Mouse (Mus musculus): ENCODE results near the gene Mical2. TPM values are rescaled to one million over a fixed set of nuclear protein-coding genes. Genes with fewer than 3 reads are reported as not detected.

Mical2 gene
- polyA plus RNA-seq, 1 experiment from 2014 or later: 1.9 TPM

DNA sequence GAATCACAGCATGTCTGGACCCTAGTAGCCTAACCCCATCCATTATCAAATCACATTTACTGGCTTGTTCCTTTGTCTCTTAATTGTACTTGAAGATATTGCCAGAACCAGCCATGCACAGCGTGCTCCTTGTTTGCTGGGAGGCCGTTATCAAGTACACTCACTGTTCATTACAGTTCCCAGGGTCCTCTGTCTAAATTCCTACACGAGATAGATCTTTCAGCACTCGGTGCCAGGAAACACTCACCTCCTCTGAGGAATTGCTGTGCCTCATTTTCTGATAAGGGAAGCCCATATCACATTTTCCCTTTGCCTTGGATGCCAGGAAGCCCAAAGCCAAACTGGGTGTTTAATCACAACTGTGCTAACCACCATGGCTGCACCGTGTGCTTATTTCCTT is 91.8 kb downstream of the Mical2 start:
- Histone ChIP-seq H3K4me1 (replicated peaks) (peaks cover 24% of the 10 kb centered on the region), H3K27me3 (no peaks in the 10 kb centered on the region), H3K9ac (no peak overlapping the region), H3K4me2 (no peak overlapping the region), H3K9me3 (no peaks in the 10 kb centered on the region), H3K4me3 (no peak overlapping the region), H3K36me3 (no peaks in the 10 kb centered on the region), H3K27ac (no peak overlapping the region)
- 60% methylated on average over 5 of the region's 5 CpGs for WGBS
- no peak for ATAC-seq (ENCODE audit: low FRiP score)

DNA sequence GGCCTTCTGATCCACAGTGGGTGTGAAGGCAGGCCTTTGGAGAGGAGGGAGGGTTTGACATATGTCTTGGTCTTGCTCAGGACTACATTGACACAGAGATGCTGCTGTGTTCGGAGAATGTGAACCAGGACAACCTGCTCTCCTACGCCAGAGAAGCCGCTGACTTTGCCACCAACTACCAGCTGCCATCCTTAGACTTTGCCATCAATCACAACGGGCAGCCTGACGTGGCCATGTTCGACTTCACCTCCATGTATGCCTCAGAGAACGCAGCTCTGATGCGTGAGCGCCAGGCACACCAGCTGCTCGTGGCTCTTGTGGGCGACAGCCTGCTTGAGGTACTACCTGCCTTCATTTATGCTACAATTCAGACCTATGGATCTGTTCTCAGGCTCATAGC is 92.7 kb downstream of the Mical2 start:
- Histone ChIP-seq H3K9me3 (no peaks in the 10 kb centered on the region), H3K4me2 (no peak overlapping the region), H3K4me3 (no peak overlapping the region), H3K36me3 (no peaks in the 10 kb centered on the region), H3K27me3 (no peaks in the 10 kb centered on the region), H3K9ac (no peak overlapping the region), H3K27ac (no peak overlapping the region), H3K4me1 (replicated peaks) (peaks cover 21% of the 10 kb centered on the region)
- no peak for ATAC-seq (ENCODE audit: low FRiP score)
- WGBS: 89% methylated on average over 11 of the region's 11 CpGs

DNA sequence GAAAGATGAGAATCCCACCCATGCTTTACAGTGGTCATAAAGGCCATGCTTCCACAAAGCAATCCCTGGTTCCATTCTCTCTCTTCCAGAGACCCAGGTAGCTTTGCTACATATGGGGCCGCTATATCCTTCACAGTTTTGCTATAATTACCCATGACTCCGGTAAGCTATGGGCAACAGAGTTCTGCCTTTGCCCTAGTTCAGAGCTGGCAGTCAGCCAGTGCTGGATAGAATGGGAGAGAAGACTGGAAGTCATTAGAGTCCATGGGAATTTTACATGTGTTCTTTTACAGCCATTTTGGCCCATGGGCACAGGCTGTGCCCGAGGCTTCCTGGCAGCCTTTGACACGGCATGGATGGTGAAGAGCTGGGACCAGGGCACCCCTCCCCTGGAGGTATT is 93.8 kb downstream of the Mical2 start:
- ATAC-seq (ENCODE audit: low FRiP score): no peak
- no peak overlapping the region for H3K9ac ChIP-seq
- no peak overlapping the region for H3K4me2 ChIP-seq
- no peak overlapping the region for H3K27ac ChIP-seq
- no peak overlapping the region for H3K4me3 ChIP-seq
- 71% methylated on average over 4 of the region's 4 CpGs for WGBS
- H3K27me3 ChIP-seq: no peaks in the 10 kb centered on the region
- 0 out of 2 replicates have a peak, but pooled peaks cover 2% of the 10 kb centered on the region for H3K9me3 ChIP-seq
- peaks cover 10% of the 10 kb centered on the region; the same call in 1 of the 2 replicates for H3K4me1 ChIP-seq (replicated peaks)
- no peaks in the 10 kb centered on the region for H3K36me3 ChIP-seq

GRCm38 (mm10) chr7:112320052-112320730 is 94.5 kb downstream of the Mical2 start:
- Histone ChIP-seq H3K4me3 (no peak overlapping the region), H3K4me2 (no peak overlapping the region), H3K9ac (no peak overlapping the region), H3K27me3 (no peaks in the 10 kb centered on the region), H3K4me1 (replicated peaks) (peaks cover 10% of the 10 kb centered on the region; the same call in 1 of the 2 replicates), H3K27ac (no peak overlapping the region), H3K36me3 (no peaks in the 10 kb centered on the region), H3K9me3 (0 out of 2 replicates have a peak, but pooled peaks cover 4% of the 10 kb centered on the region)
- ATAC-seq (ENCODE audit: low FRiP score): no peak
- WGBS: 100% methylated on average over 3 of the region's 3 CpGs

DNA sequence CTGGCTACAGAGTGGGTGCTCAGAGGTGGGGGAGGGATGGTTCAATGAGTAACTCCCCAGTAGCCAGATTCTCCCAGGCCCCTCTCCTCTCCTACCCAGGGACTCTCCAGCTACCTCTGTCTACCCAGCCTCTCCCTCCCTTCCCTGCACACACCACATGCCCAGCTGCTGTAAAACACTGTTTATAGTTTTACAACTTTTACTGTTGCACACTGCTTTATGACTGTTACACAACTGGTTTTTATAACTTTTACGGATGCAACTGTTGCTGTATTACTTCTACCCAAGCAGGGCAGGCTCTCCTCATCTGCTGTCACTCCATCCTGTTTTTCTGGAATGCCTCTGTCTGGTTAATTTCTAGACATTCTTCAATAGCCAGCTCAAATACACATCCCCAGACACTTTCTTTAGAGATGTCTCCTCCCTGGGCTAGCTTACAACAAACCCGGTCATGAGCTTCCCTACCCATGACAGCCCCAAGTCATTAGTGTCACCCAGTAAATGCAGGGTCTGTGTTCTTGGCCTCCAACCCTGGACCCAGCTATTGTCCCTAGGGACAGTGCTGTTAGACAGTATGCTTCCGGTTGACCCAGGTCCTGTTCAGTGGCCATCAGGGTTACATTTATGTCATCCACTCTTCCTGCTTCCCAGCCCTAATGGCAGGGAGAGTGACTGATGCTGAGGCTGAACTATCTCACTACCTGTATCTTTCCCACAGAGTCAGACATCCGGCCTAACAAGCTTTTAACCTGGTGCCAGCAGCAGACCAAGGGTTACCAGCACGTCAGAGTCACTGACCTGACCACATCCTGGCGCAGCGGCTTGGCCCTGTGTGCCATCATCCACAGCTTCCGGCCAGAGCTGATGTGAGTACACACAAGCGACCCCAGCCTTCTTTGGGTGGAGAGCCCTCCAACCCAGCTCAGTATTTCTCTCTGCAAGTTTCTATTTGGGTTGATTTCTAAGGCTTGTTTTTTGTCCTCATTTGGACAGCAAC is 96.4 kb downstream of the Mical2 start:
- Histone ChIP-seq H3K9me3 (0 out of 2 replicates have a peak, but pooled peaks cover 4% of the 10 kb centered on the region), H3K36me3 (no peaks in the 10 kb centered on the region), H3K4me1 (replicated peaks) (peaks cover 5% of the 10 kb centered on the region; the same call in 1 of the 2 replicates), H3K9ac (no peak overlapping the region), H3K27me3 (no peaks in the 10 kb centered on the region), H3K4me2 (no peak overlapping the region), H3K4me3 (no peak overlapping the region), H3K27ac (no peak overlapping the region)
- 89% methylated on average over 9 of the region's 9 CpGs for WGBS
- ATAC-seq (ENCODE audit: low FRiP score): no peak

- Histone ChIP-seq H3K27ac (no peak overlapping the region), H3K27me3 (no peaks in the 10 kb centered on the region), H3K4me2 (no peak overlapping the region), H3K9ac (no peak overlapping the region), H3K9me3 (0 out of 2 replicates have a peak, but pooled peaks cover 4% of the 10 kb centered on the region), H3K4me1 (replicated peaks) (no peaks in the 10 kb centered on the region), H3K36me3 (no peaks in the 10 kb centered on the region), H3K4me3 (no peak overlapping the region)
- WGBS: 91% methylated on average over 5 of the region's 5 CpGs
- no peak for ATAC-seq (ENCODE audit: low FRiP score)
Measured at GRCm38 (mm10) chr7:112324577-112324976, 98.9 kb downstream of the Mical2 start.

DNA sequence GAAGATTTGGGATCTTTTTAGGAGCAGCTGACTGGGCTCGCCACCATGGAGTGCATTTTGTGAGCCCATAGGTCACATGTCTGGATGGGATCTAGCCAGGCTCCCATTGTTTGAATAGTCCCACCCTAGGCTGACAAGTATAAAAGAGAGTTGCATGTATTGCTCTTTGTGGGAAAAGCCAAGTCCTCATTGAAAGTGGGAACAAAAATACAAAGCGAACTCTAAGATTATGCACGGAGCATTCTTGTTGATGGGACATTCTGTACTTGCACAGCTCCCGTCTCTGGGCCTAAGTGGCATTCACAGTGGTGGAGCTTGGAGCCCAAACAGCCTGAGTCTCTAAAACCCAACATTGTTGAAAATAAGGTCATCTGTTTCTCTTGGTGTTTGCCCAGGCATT is 101.2 kb downstream of the Mical2 start:
- Histone ChIP-seq H3K9ac (no peak overlapping the region), H3K4me2 (no peak overlapping the region), H3K4me3 (no peak overlapping the region), H3K9me3 (0 out of 2 replicates have a peak, but pooled peaks cover 4% of the 10 kb centered on the region), H3K27me3 (no peaks in the 10 kb centered on the region), H3K27ac (no peak overlapping the region), H3K36me3 (no peaks in the 10 kb centered on the region), H3K4me1 (replicated peaks) (no peaks in the 10 kb centered on the region)
- 68% methylated on average over 4 of the region's 4 CpGs for WGBS
- ATAC-seq (ENCODE audit: low FRiP score): no peak

DNA sequence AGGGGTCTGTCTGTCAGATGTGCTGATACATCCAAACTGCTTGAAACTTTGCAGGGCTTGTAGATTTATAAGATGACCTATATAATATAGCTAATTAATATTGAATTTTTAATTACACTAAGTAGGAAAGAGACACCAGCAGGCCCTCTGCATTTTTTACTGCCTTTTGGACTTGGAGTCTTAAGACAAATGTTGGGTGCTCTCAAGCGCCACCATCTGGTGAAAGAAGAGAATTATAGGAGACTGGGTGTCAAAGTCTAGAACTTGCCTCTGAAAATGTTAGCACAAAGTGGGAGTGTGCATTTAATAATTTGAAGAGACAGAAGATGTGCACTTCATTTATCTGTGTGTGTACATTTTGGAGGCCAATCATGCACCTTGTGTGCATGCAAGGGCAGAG is 103.3 kb downstream of the Mical2 start:
- Histone ChIP-seq H3K27ac (no peak overlapping the region), H3K9me3 (0 out of 2 replicates have a peak, but pooled peaks cover 4% of the 10 kb centered on the region), H3K4me1 (replicated peaks) (no peaks in the 10 kb centered on the region), H3K9ac (no peak overlapping the region), H3K4me2 (no peak overlapping the region), H3K4me3 (no peak overlapping the region), H3K27me3 (no peaks in the 10 kb centered on the region; the same call in 1 of the 2 replicates), H3K36me3 (no peaks in the 10 kb centered on the region)
- WGBS: 17% methylated on average over 1 of the region's 1 CpGs
- no peak for ATAC-seq (ENCODE audit: low FRiP score)

DNA sequence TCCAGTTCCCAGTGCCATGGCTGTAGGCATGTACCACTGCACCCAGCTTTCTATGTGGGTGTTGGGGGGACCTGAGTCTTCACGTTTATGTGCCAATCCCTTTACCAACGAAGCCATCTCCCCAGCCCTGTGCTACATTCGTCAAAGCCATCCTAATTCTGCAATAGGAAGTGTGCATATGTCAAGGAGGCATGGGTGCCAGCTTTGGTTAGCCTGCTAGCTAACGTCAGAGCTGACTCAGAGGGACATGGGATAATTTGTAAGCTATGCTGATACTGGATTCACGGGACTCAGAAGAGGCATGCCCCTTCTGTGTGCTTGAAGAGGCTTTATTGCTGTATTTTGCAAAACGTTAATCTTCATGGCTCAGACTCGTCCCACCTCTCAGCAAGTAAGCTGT is 103.8 kb downstream of the Mical2 start:
- Histone ChIP-seq H3K36me3 (no peaks in the 10 kb centered on the region), H3K9me3 (0 out of 2 replicates have a peak, but pooled peaks cover 1% of the 10 kb centered on the region), H3K27ac (no peak overlapping the region), H3K4me1 (replicated peaks) (no peaks in the 10 kb centered on the region), H3K9ac (no peak overlapping the region), H3K4me3 (no peak overlapping the region), H3K4me2 (no peak overlapping the region), H3K27me3 (no peaks in the 10 kb centered on the region; the same call in 1 of the 2 replicates)
- ATAC-seq (ENCODE audit: low FRiP score): no peak
- WGBS: 82% methylated on average over 7 of the region's 7 CpGs

GRCm38 (mm10) chr7:112330935-112331334 is 105.3 kb downstream of the Mical2 start:
- no peak overlapping the region for H3K4me2 ChIP-seq
- no peak overlapping the region for H3K9ac ChIP-seq
- no peak for ATAC-seq (ENCODE audit: low FRiP score)
- no peaks in the 10 kb centered on the region for H3K9me3 ChIP-seq
- no peak overlapping the region for H3K4me3 ChIP-seq
- WGBS: 94% methylated on average over 8 of the region's 8 CpGs
- no peaks in the 10 kb centered on the region; the same call in 1 of the 2 replicates for H3K27me3 ChIP-seq
- no peaks in the 10 kb centered on the region for H3K36me3 ChIP-seq
- no peaks in the 10 kb centered on the region for H3K4me1 ChIP-seq (replicated peaks)
- no peak overlapping the region for H3K27ac ChIP-seq

DNA sequence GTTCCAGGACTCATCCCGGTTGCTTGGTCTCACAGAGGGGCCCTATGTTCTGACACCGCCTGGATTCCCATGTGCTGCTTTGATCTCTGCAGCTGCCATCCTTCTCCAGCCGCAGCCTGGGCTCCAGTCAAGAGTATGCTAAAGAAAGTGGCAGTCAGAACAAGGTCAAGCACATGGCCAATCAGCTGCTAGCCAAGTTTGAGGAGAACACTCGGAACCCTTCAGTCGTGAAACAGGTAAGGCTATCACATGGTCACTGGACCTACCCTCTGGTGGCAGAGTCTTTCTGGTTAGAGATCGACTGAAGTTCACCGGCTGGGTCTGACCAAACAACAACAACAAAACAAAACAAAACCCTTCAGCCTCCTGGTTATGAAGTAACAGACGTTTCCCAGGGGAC is 106.1 kb downstream of the Mical2 start:
- Histone ChIP-seq H3K9ac (no peak overlapping the region), H3K27me3 (no peaks in the 10 kb centered on the region; the same call in 1 of the 2 replicates), H3K27ac (no peak overlapping the region), H3K4me3 (no peak overlapping the region), H3K9me3 (no peaks in the 10 kb centered on the region), H3K4me1 (replicated peaks) (peaks cover 8% of the 10 kb centered on the region; the same call in 1 of the 2 replicates), H3K4me2 (no peak overlapping the region), H3K36me3 (no peaks in the 10 kb centered on the region)
- 83% methylated on average over 8 of the region's 8 CpGs for WGBS
- ATAC-seq (ENCODE audit: low FRiP score): no peak

GRCm38 (mm10) chr7:112332426-112332825 is 106.8 kb downstream of the Mical2 start:
- Histone ChIP-seq H3K4me3 (no peak overlapping the region), H3K4me1 (replicated peaks) (peaks cover 12% of the 10 kb centered on the region; the same call in 1 of the 2 replicates), H3K27me3 (no peaks in the 10 kb centered on the region; the same call in 1 of the 2 replicates), H3K27ac (no peak overlapping the region), H3K9ac (no peak overlapping the region), H3K9me3 (no peaks in the 10 kb centered on the region), H3K4me2 (no peak overlapping the region), H3K36me3 (no peaks in the 10 kb centered on the region)
- no peak for ATAC-seq (ENCODE audit: low FRiP score)
- 85% methylated on average over 5 of the region's 5 CpGs for WGBS
